Mouse (Mus musculus): ENCODE measurements at regions not wholly inside any gene's neighbourhood (a gene's known extent, or its start where the extent isn't known, plus 50 kb on each side); places are given as distances from the start of the nearest gene placed in this dataset.

- in situ Hi-C loops (cut with MboI): no loop called here
Measured at GRCm38 (mm10) chr7:115073406-115073805, 329.9 kb downstream of the Insc start.

GRCm38 (mm10) chr7:115076781-115077180 lies 333.3 kb downstream of the Insc start:
- in situ Hi-C loops (cut with MboI): no loop called here

GRCm38 (mm10) chr7:115084711-115085380 lies 341.4 kb downstream of the Insc start:
- in situ Hi-C loops (cut with MboI): no loop called here

- in situ Hi-C loops (cut with MboI): no loop called here
Measured at GRCm38 (mm10) chr7:115086542-115087448, 343.3 kb downstream of the Insc start.

- in situ Hi-C loops (cut with MboI): no loop called here
Measured at GRCm38 (mm10) chr7:115092481-115093050, 349.1 kb downstream of the Insc start.

- in situ Hi-C loops (cut with MboI): no loop called here
Measured at GRCm38 (mm10) chr7:115106041-115106440, 362.5 kb downstream of the Insc start.

- in situ Hi-C loops (cut with MboI): no loop called here
Measured at GRCm38 (mm10) chr7:115112282-115112681, 368.8 kb downstream of the Insc start.

- in situ Hi-C loops (cut with MboI): no loop called here
Measured at GRCm38 (mm10) chr7:115123283-115123682, 379.8 kb downstream of the Insc start.

GRCm38 (mm10) chr7:115129001-115129400 lies 385.5 kb downstream of the Insc start:
- in situ Hi-C loops (cut with MboI): no loop called here

- in situ Hi-C loops (cut with MboI): no loop called here
Measured at GRCm38 (mm10) chr7:115131259-115131969, 387.9 kb downstream of the Insc start.

- in situ Hi-C loops (cut with MboI): no loop called here
Measured at GRCm38 (mm10) chr7:115131970-115132551, 388.6 kb downstream of the Insc start.

- in situ Hi-C loops (cut with MboI): no loop called here
Measured at GRCm38 (mm10) chr7:115132595-115132994, 389.1 kb downstream of the Insc start.

GRCm38 (mm10) chr7:115134926-115135575 lies 391.6 kb downstream of the Insc start:
- in situ Hi-C loops (cut with MboI): no loop called here

- in situ Hi-C loops (cut with MboI): no loop called here
Measured at GRCm38 (mm10) chr7:115140286-115140685, 396.8 kb downstream of the Insc start.

GRCm38 (mm10) chr7:115142163-115142562 lies 398.7 kb downstream of the Insc start:
- in situ Hi-C loops (cut with MboI): no loop called here

- in situ Hi-C loops (cut with MboI): no loop called here
Measured at GRCm38 (mm10) chr7:115144947-115145346, 401.5 kb downstream of the Insc start.

GRCm38 (mm10) chr7:115147352-115147977 lies 404.0 kb downstream of the Insc start:
- in situ Hi-C loops (cut with MboI): no loop called here

GRCm38 (mm10) chr7:115153291-115153690 lies 409.8 kb downstream of the Insc start:
- in situ Hi-C loops (cut with MboI): no loop called here

GRCm38 (mm10) chr7:115153764-115154509 lies 410.4 kb downstream of the Insc start:
- in situ Hi-C loops (cut with MboI): no loop called here

- in situ Hi-C loops (cut with MboI): no loop called here
Measured at GRCm38 (mm10) chr7:115170023-115170422, 426.5 kb downstream of the Insc start.

Data from mature B cell (primary cell).